Comparison of ENCODE assay signal across 14 mouse cellular contexts in genomic region chr10:75565906-75566305, GRCm38 (mm10). TPM values are rescaled to one million over a fixed set of nuclear protein-coding genes. Genes with fewer than 3 reads are reported as not detected.
DNase-seq lines count a peak whose midpoint lies in the region; ATAC-seq and TF ChIP-seq lines count a peak whose summit lies in the region.
"Had no signal": no experiment of that assay in that cellular context is flagged by ENCODE, and none has a peak within 500 bp of the region (broad histone marks: within the 10 kb centered on the region; RNA-seq: fewer than 3 reads in every experiment).

No protein-coding gene starts in this region.

- no peak for ATAC-seq in heart, embryonic 11.5 days (replicated peaks; ENCODE audit: insufficient number of reproducible peaks, low FRiP score, low TSS enrichment)

- WGBS in thymus, adult 2 months = 21% methylated on average over 7 of the region's 7 CpGs
- 79% methylated on average over 7 of the region's 7 CpGs for WGBS in heart, embryonic 11.5 days (ENCODE audit: insufficient replicate concordance)

- no peak for DNase-seq in thymus, adult 2 months
- DNase-seq in thymus, postnatal 36 days = no peak
- DNase-seq in kidney, adult 11 months = peak; percentile 97
- DNase-seq in kidney, postnatal 25 days = peak; percentile 85 to 96
- no peak for DNase-seq in gastrocnemius, postnatal 14 days
- no peak for DNase-seq in ovary, postnatal 36 days (ENCODE audit: low spot score)
- DNase-seq: lung, postnatal 10 days; right cerebral cortex, postnatal 14 days had no signal

- H3K27ac ChIP-seq in thymus, adult 2 months (ENCODE audit: control insufficient read depth, insufficient read depth, low read length) = peak overlapping the region; percentile 76
- no peak overlapping the region for H3K27ac ChIP-seq in heart, embryonic 11.5 days (ENCODE audit: low read depth, low read length)
- H3K27ac ChIP-seq: layer of hippocampus, adult 2 months; limb, embryonic 10.5 days had no signal

- peaks cover under 1% of the 10 kb centered on the region; the same call in 1 of the 2 replicates for H3K27me3 ChIP-seq in thymus, adult 2 months (ENCODE audit: control insufficient read depth, insufficient read depth, low read length)
- peaks cover 18% of the 10 kb centered on the region for H3K27me3 ChIP-seq in heart, embryonic 11.5 days (ENCODE audit: control insufficient read depth, insufficient read depth, low read length)

- intact Hi-C loops in gastrocnemius, postnatal 14 days (cut with DNase I; ENCODE audit: low total_unique reads) = no loop called here

- H3K36me3 ChIP-seq in thymus, adult 2 months (ENCODE audit: control insufficient read depth, insufficient read depth, low read length) = no peaks in the 10 kb centered on the region
- no peaks in the 10 kb centered on the region for H3K36me3 ChIP-seq in heart, embryonic 11.5 days (ENCODE audit: control insufficient read depth, insufficient read depth, low read length)
- H3K36me3 ChIP-seq: G1E; limb, embryonic 10.5 days had no signal

- no peak overlapping the region for H3K4me3 ChIP-seq in thymus, adult 2 months (ENCODE audit: control insufficient read depth, insufficient read depth, low read length)
- no peak overlapping the region for H3K4me3 ChIP-seq in heart, embryonic 11.5 days (ENCODE audit: low read depth, low read length)
- H3K4me3 ChIP-seq: layer of hippocampus, adult 2 months; limb, embryonic 10.5 days had no signal

- H3K9ac ChIP-seq in heart, embryonic 11.5 days (ENCODE audit: low read depth, low read length) = no peak overlapping the region

- H3K9me3 ChIP-seq in heart, embryonic 11.5 days (replicated peaks; ENCODE audit: control insufficient read depth, low read length) = no peaks in the 10 kb centered on the region
- H3K9me3 ChIP-seq: G1E; limb, embryonic 10.5 days had no signal

- no peak overlapping the region for H3K4me2 ChIP-seq in heart, embryonic 11.5 days

- TF ChIP-seq POLR2A in thymus, adult 2 months (IDR thresholded peaks at IDR 0.05; ENCODE audit: control insufficient read depth, extremely low read depth, insufficient read depth, low read length, poor library complexity) = no peak

- H3K4me1 ChIP-seq in thymus, adult 2 months (replicated peaks; ENCODE audit: control insufficient read depth, insufficient read depth, low read length) = peaks cover 30% of the 10 kb centered on the region
- peaks cover 8% of the 10 kb centered on the region for H3K4me1 ChIP-seq in heart, embryonic 11.5 days (ENCODE audit: control insufficient read depth, insufficient read depth, low read length)

- no peak for TF ChIP-seq CTCF in thymus, adult 2 months (IDR thresholded peaks at IDR 0.05; ENCODE audit: borderline replicate concordance, control insufficient read depth, extremely low read depth, insufficient read depth, low read length, poor library complexity)

RNA-seq across cellular contexts. Expression of gene Ggt1, which starts 4.5 kb away (rescaled TPM):
- polyA plus RNA-seq in thymus, adult 2 months (2012; rRNA removed) = 5.6 and 6.9 TPM in 2 replicates
- total RNA-seq in gastrocnemius, postnatal 14 days (2021) = under 1 TPM; 0.66 TPM
- polyA plus RNA-seq in heart, embryonic 11.5 days (2014; fragmentation: Nextera tagmentation; extraction: Ambion mirVana) = 0.42 and 0.44 TPM in 2 replicates
- total RNA-seq: G1E had no signal
- polyA plus RNA-seq: G1E had no signal

RNA-seq across cellular contexts. Expression of gene Lrrc75b, which starts 5.8 kb away (rescaled TPM):
- 1.8 and 2.2 TPM in 2 replicates for polyA plus RNA-seq in thymus, adult 2 months (2012; rRNA removed)
- total RNA-seq in gastrocnemius, postnatal 14 days (2021) = under 1 TPM; 0.53 to 0.90 TPM
- 0.66 and 1.0 TPM in 2 replicates for polyA plus RNA-seq in heart, embryonic 11.5 days (2014; fragmentation: Nextera tagmentation; extraction: Ambion mirVana)
- total RNA-seq: common myeloid progenitor, adult 5-6 weeks; granulocyte monocyte progenitor cell, adult 5-6 weeks had no signal
- polyA plus RNA-seq: G1E had no signal

RNA-seq across cellular contexts. Expression of gene Ggt5, which starts 23.2 kb away (rescaled TPM):
- polyA plus RNA-seq in thymus, adult 2 months (2012; rRNA removed) = 49.5 and 73.6 TPM in 2 replicates
- total RNA-seq in gastrocnemius, postnatal 14 days (2021) = 1 to 10 TPM; 5.6 to 7.4 TPM
- 2.8 and 5.0 TPM in 2 replicates for polyA plus RNA-seq in heart, embryonic 11.5 days (2014; fragmentation: Nextera tagmentation; extraction: Ambion mirVana)
- polyA plus RNA-seq: G1E had no signal

RNA-seq across cellular contexts. Expression of gene Gucd1, which starts 48.1 kb away (rescaled TPM):
- polyA plus RNA-seq in thymus, adult 2 months (2012; rRNA removed) = 77.0 and 80.5 TPM in 2 replicates
- total RNA-seq in gastrocnemius, postnatal 14 days (2021) = 10 to 100 TPM; 40.4 to 60.3 TPM
- polyA plus RNA-seq in heart, embryonic 11.5 days (2014; fragmentation: Nextera tagmentation; extraction: Ambion mirVana) = 30.5 and 35.2 TPM in 2 replicates

RNA-seq across cellular contexts. Expression of gene Snrpd3, which starts 48.6 kb away (rescaled TPM):
- 25.1 and 28.3 TPM in 2 replicates for polyA plus RNA-seq in thymus, adult 2 months (2012; rRNA removed)
- 100 to 1,000 TPM; 103 to 108 TPM for total RNA-seq in gastrocnemius, postnatal 14 days (2021)
- polyA plus RNA-seq in heart, embryonic 11.5 days (2014; fragmentation: Nextera tagmentation; extraction: Ambion mirVana) = 121 and 141 TPM in 2 replicates

Comparison
In these comparisons a context has a peak if more than half of its experiments do, and no peak if none do; other contexts are left out.
1. DNase-seq: peak in kidney, adult 11 months (single experiment) and kidney, postnatal 25 days (2 of 2); none in thymus, adult 2 months (single experiment), thymus, postnatal 36 days (0 of 2), gastrocnemius, postnatal 14 days (single experiment) and ovary, postnatal 36 days (single experiment).